12 mouse cellular contexts compared by ENCODE assay signal in the genomic region with DNA sequence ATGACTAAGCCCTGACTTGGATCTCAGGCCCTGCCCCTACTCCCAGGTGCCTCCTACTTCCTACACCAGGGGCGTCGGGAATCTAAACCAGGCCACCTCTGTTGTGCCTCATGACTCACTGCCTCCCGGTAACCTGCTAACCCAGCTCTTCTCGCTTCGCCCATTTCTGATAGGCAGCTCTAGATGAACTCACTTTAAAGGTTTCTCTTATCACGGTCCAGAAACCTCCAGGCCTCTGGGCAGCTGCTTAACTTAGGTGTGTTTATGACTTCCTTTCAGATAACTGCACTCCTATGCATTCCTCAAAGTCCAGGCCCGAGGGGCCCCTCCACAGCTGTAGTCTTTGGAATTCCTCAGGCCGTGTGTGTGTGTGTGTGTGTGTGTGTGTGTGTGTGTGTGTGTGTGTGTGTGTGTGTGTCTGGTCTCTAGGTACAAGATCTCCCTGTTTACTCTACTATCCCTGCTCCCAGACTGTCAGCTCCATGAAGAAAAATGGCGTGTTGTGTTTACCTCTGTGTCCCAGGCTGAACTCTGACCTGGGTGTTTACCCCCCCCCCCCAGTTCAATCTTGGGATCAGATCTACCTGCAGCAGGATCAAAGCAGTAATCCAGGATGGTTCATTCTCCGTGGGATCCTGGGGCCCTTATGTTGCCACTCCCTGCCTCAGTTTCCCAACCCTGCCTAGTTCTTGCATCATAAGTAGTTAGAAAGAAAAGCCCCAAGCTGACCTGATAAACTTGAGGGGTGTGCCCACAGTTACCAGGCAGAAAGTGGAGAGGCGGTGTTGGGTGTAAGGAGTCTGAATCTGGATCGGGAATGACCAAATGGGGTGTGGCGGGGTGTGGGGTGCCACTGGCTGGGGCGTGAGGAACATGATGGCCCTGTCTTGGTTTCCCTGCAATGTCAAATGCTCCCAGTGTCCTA. TPM values are rescaled to one million over a fixed set of nuclear protein-coding genes. Genes with fewer than 3 reads are reported as not detected.
A peak's percentile ranks its signal among the peaks of the same experiment; 100 is the strongest.
DNase-seq lines count a peak whose midpoint lies in the region; ATAC-seq and TF ChIP-seq lines count a peak whose summit lies in the region.
"Had no signal": no experiment of that assay in that cellular context is flagged by ENCODE, and none has a peak within 500 bp of the region (broad histone marks: within the 10 kb centered on the region; RNA-seq: fewer than 3 reads in every experiment).

No protein-coding gene starts in this region.

- DNase-seq in heart, adult 11 months, result no peak
- peak; percentile 42 for DNase-seq in c-Kit-negative CD71-positive TER-119-positive erythroid progenitor cells, embryonic 14.5 days (ENCODE audit: low read depth, low spot score)
- DNase-seq in limb, embryonic 10.5 days (ENCODE audit: low spot score), result no peak
- no peak for DNase-seq in layer of hippocampus, adult 8-10 months (ENCODE audit: low spot score in 2 of 2)
- DNase-seq in cerebellum, adult 2 months, result no peak
- DNase-seq in right cerebral cortex, postnatal 14 days, result no peak

- no peak overlapping the region for H3K4me3 ChIP-seq in heart, embryonic 16.5 days (ENCODE audit: low read length)
- no peak overlapping the region for H3K4me3 ChIP-seq in limb, embryonic 10.5 days
- no peak overlapping the region for H3K4me3 ChIP-seq in cerebellum, adult 2 months (replicated peaks; ENCODE audit: insufficient read depth, low read depth, low read length)
- H3K4me3 ChIP-seq: midbrain, embryonic 12.5 days had no signal

- H3K4me1 ChIP-seq in heart, embryonic 16.5 days (ENCODE audit: control insufficient read depth, insufficient read depth, low read length), result peaks cover 22% of the 10 kb centered on the region
- peaks cover 56% of the 10 kb centered on the region for H3K4me1 ChIP-seq in limb, embryonic 10.5 days
- H3K4me1 ChIP-seq in cerebellum, adult 2 months (ENCODE audit: control insufficient read depth, insufficient read depth, low read length), result peaks cover 46% of the 10 kb centered on the region

- TF ChIP-seq POLR2A in cerebellum, adult 2 months (IDR thresholded peaks at IDR 0.05; ENCODE audit: borderline replicate concordance, insufficient read depth, low read length), result no peak

- 0 out of 2 replicates have a peak, but pooled peaks cover 5% of the 10 kb centered on the region for H3K36me3 ChIP-seq in heart, embryonic 16.5 days (ENCODE audit: control insufficient read depth, insufficient read depth)
- peaks cover 36% of the 10 kb centered on the region for H3K36me3 ChIP-seq in limb, embryonic 10.5 days

- no peak for TF ChIP-seq CTCF in cerebellum, adult 2 months (IDR thresholded peaks at IDR 0.05; ENCODE audit: borderline replicate concordance, insufficient read depth, low read depth, low read length)

- ATAC-seq in heart, embryonic 16.5 days (replicated peaks; ENCODE audit: extremely low read depth, insufficient read depth, low FRiP score), result 0 out of 2 replicates have a peak, but pooled peaks have one; percentile 17
- peak; percentile 56 for ATAC-seq in megakaryocyte-erythroid progenitor cell, adult 5-6 weeks (replicated peaks; ENCODE audit: low FRiP score, low TSS enrichment, poor library complexity, severe bottlenecking)
- ATAC-seq: CD4-positive, CD25-positive, alpha-beta regulatory T cell, adult 4 months had no signal

- H3K27ac ChIP-seq in heart, embryonic 16.5 days (ENCODE audit: low read length), result peak overlapping the region; percentile 15; the same call in 1 of the 2 replicates
- peak overlapping the region; percentile 11; the same call in 1 of the 2 replicates for H3K27ac ChIP-seq in limb, embryonic 10.5 days
- no peak overlapping the region for H3K27ac ChIP-seq in cerebellum, adult 2 months (ENCODE audit: insufficient read depth, low read length)
- H3K27ac ChIP-seq: midbrain, embryonic 12.5 days had no signal

- no peaks in the 10 kb centered on the region for H3K9me3 ChIP-seq in heart, embryonic 16.5 days (replicated peaks; ENCODE audit: control insufficient read depth, low read length)
- H3K9me3 ChIP-seq in limb, embryonic 10.5 days (replicated peaks), result no peaks in the 10 kb centered on the region
- H3K9me3 ChIP-seq: midbrain, embryonic 12.5 days had no signal

- no peak overlapping the region for H3K4me2 ChIP-seq in heart, embryonic 16.5 days (ENCODE audit: low read depth, low read length)
- H3K4me2 ChIP-seq: midbrain, embryonic 12.5 days had no signal

- no peak overlapping the region for H3K9ac ChIP-seq in heart, embryonic 16.5 days (ENCODE audit: low read length)
- H3K9ac ChIP-seq: midbrain, embryonic 12.5 days had no signal

- WGBS in heart, embryonic 16.5 days, result 41% methylated on average over 14 of the region's 14 CpGs
- WGBS in limb, embryonic 10.5 days, result 45% methylated on average over 14 of the region's 14 CpGs
- WGBS in cerebellum, adult 2 months, result 75% methylated on average over 14 of the region's 14 CpGs

- H3K27me3 ChIP-seq in heart, embryonic 16.5 days (ENCODE audit: control insufficient read depth, insufficient read depth, low read length), result no peaks in the 10 kb centered on the region
- H3K27me3 ChIP-seq in limb, embryonic 10.5 days (ENCODE audit: low read depth, poor library complexity, severe bottlenecking), result no peaks in the 10 kb centered on the region
- no peaks in the 10 kb centered on the region for H3K27me3 ChIP-seq in cerebellum, adult 2 months (ENCODE audit: control insufficient read depth, insufficient read depth, low read length)

RNA-seq across cellular contexts. Expression of gene Pabpn1l, which starts 13.6 kb away (rescaled TPM):
- polyA plus RNA-seq in heart, embryonic 16.5 days (2015; fragmentation: Nextera tagmentation; extraction: Ambion mirVana), result not detected in 2 replicates
- polyA plus RNA-seq in limb, embryonic 10.5 days (2016; fragmentation: Nextera tagmentation; extraction: Ambion mirVana), result not detected in 2 replicates
- total RNA-seq in megakaryocyte-erythroid progenitor cell, adult 5-6 weeks (2014; fragmentation: Nextera tagmentation), result not detected in 2 replicates
- total RNA-seq in megakaryocyte-erythroid progenitor cell, adult 5-6 weeks (2017), result not detected in 2 replicates
- not detected for total RNA-seq in layer of hippocampus, adult 8-10 months (2022)
- polyA plus RNA-seq in cerebellum, adult 2 months (2012; rRNA removed), result not detected in 2 replicates
- total RNA-seq: neutrophil, adult 5-6 weeks had no signal
- polyA plus RNA-seq: CD4-positive, CD25-positive, alpha-beta regulatory T cell, adult 4 months; gonadal fat pad, adult 2 months; midbrain, embryonic 12.5 days had no signal

RNA-seq across cellular contexts. Expression of gene Trappc2l, which starts 24.7 kb away (rescaled TPM):
- polyA plus RNA-seq in heart, embryonic 16.5 days (2015; fragmentation: Nextera tagmentation; extraction: Ambion mirVana), result 58.2 and 60.1 TPM in 2 replicates
- 49.4 and 51.5 TPM in 2 replicates for polyA plus RNA-seq in limb, embryonic 10.5 days (2016; fragmentation: Nextera tagmentation; extraction: Ambion mirVana)
- total RNA-seq in megakaryocyte-erythroid progenitor cell, adult 5-6 weeks (2014; fragmentation: Nextera tagmentation), result 24.4 and 27.7 TPM in 2 replicates
- 10.2 and 19.6 TPM in 2 replicates for total RNA-seq in megakaryocyte-erythroid progenitor cell, adult 5-6 weeks (2017)
- 10 to 100 TPM; 72.6 to 90.6 (median 75.3) TPM for total RNA-seq in layer of hippocampus, adult 8-10 months (2022)
- 199 and 206 TPM in 2 replicates for polyA plus RNA-seq in cerebellum, adult 2 months (2012; rRNA removed)

RNA-seq across cellular contexts. Expression of gene Galns, which starts 24.9 kb away (rescaled TPM):
- polyA plus RNA-seq in heart, embryonic 16.5 days (2015; fragmentation: Nextera tagmentation; extraction: Ambion mirVana), result 10.0 and 10.4 TPM in 2 replicates
- 4.0 and 5.7 TPM in 2 replicates for polyA plus RNA-seq in limb, embryonic 10.5 days (2016; fragmentation: Nextera tagmentation; extraction: Ambion mirVana)
- 21.7 and 31.5 TPM in 2 replicates for total RNA-seq in megakaryocyte-erythroid progenitor cell, adult 5-6 weeks (2014; fragmentation: Nextera tagmentation)
- 3.8 and 8.2 TPM in 2 replicates for total RNA-seq in megakaryocyte-erythroid progenitor cell, adult 5-6 weeks (2017)
- total RNA-seq in layer of hippocampus, adult 8-10 months (2022), result 10 to 100 TPM in 2 of 4 experiments, 1 to 10 TPM in 2; 8.0 to 16.5 (median 11.9) TPM
- 8.5 and 8.7 TPM in 2 replicates for polyA plus RNA-seq in cerebellum, adult 2 months (2012; rRNA removed)

RNA-seq across cellular contexts. Expression of gene Aprt, which starts 59.4 kb away (rescaled TPM):
- 159 and 204 TPM in 2 replicates for polyA plus RNA-seq in heart, embryonic 16.5 days (2015; fragmentation: Nextera tagmentation; extraction: Ambion mirVana)
- polyA plus RNA-seq in limb, embryonic 10.5 days (2016; fragmentation: Nextera tagmentation; extraction: Ambion mirVana), result 285 and 308 TPM in 2 replicates
- total RNA-seq in megakaryocyte-erythroid progenitor cell, adult 5-6 weeks (2014; fragmentation: Nextera tagmentation), result 228 and 254 TPM in 2 replicates
- total RNA-seq in megakaryocyte-erythroid progenitor cell, adult 5-6 weeks (2017), result 55.1 and 106 TPM in 2 replicates
- 10 to 100 TPM; 56.8 to 69.3 (median 60.2) TPM for total RNA-seq in layer of hippocampus, adult 8-10 months (2022)
- 52.9 and 57.4 TPM in 2 replicates for polyA plus RNA-seq in cerebellum, adult 2 months (2012; rRNA removed)
